Mouse (Mus musculus) liver, embryonic 14.5 days (tissue): ENCODE data around the gene Arl2. TPM values are rescaled to one million over a fixed set of nuclear protein-coding genes. Genes with fewer than 3 reads are reported as not detected.

Source experiments
- ATAC-seq: fragments of 200-750 bp; cut with Nextera tagmentation; 2 replicates; pipeline ENCODE4 v1.8.0; 2017; ENCODE audit warnings: moderate number of reproducible peaks, mild to moderate bottlenecking, moderate library complexity; ENCODE audit not compliant: insufficient read depth
- DNase-seq, 3 experiments: peaks; one replicate each; pipeline ENCODE4 v3.0.0-alpha.2; 2012 to 2013; ENCODE audit warnings: low read depth in 3 of 3, low spot score in 3 of 3
- H3K27ac ChIP-seq: fragments of 300-500 bp; sonication (generic); 2 replicates; pipeline ENCODE4 v1.5.1; 2014; ENCODE audit warnings: moderate library complexity, mild to moderate bottlenecking, control low read depth, inconsistent platforms
- H3K27me3 ChIP-seq: fragments of 300-500 bp; sonication (generic); 2 replicates; pipeline ENCODE4 v1.6.1; 2014; ENCODE audit warnings: mild to moderate bottlenecking, low read length, moderate library complexity; ENCODE audit not compliant: control insufficient read depth, insufficient read depth
- H3K36me3 ChIP-seq: fragments of 300-500 bp; sonication (generic); replicated peaks from 2 replicates; pipeline ENCODE4 v1.6.1; 2014; ENCODE audit warnings: low read depth; ENCODE audit not compliant: control insufficient read depth, insufficient read depth
- H3K4me1 ChIP-seq, 2 experiments: fragments of 200-500 bp in 1 of 2; fragments of 300-500 bp in 1 of 2; sonication (generic) in 1 of 2; replicated peaks; 2 replicates each; pipeline ENCODE4 v1.6.1; 2012 to 2014; ENCODE audit warnings: antibody characterized with exemption in 1 of 2, inconsistent platforms in 1 of 2, low read length in 1 of 2; ENCODE audit not compliant: control insufficient read depth in 2 of 2, insufficient read depth in 2 of 2
- H3K4me2 ChIP-seq: fragments of 300-500 bp; sonication (generic); 2 replicates; pipeline ENCODE4 v1.6.1; 2014; ENCODE audit warnings: low read depth, mild to moderate bottlenecking, control low read depth, moderate library complexity
- H3K4me3 ChIP-seq, 2 experiments: fragments of 200-500 bp in 1 of 2; fragments of 300-500 bp in 1 of 2; sonication (generic) in 1 of 2; 2 replicates each; pipeline ENCODE4 v1.5.1; 2012 to 2014; ENCODE audit warnings: low read depth in 2 of 2, low read length in 2 of 2, mild to moderate bottlenecking in 2 of 2, control low read depth in 1 of 2, inconsistent platforms in 1 of 2, moderate library complexity in 1 of 2; ENCODE audit not compliant: insufficient read depth in 1 of 2
- H3K9ac ChIP-seq: fragments of 300-500 bp; sonication (generic); replicated peaks from 2 replicates; pipeline ENCODE4 v1.6.1; 2014; ENCODE audit warnings: mild to moderate bottlenecking, control low read depth, moderate library complexity
- H3K9me3 ChIP-seq: fragments of 300-500 bp; sonication (generic); 2 replicates; pipeline ENCODE4 v1.6.1; 2016; ENCODE audit warnings: low read length, mixed read lengths; ENCODE audit not compliant: control insufficient read depth
- CTCF ChIP-seq: IDR thresholded peaks from 2 replicates; pipeline ENCODE4 v1.5.1; 2016; ENCODE audit warnings: antibody characterized with exemption, low read depth, control low read depth
- EP300 ChIP-seq: IDR thresholded peaks from 2 replicates; pipeline ENCODE4 v1.6.1; 2016; ENCODE audit warnings: antibody characterized with exemption, low read depth
- WGBS: fragments of 180-500 bp; shearing (Covaris S2); extraction: QIAGEN DNeasy Blood & Tissue Kit; methylation state at CpG from one replicate; pipeline ENCODE4 v1.1.7; 2014; ENCODE audit not compliant: insufficient replicate concordance; 5-methylcytosine and 5-hydroxymethylcytosine counted together
- polyA plus RNA-seq, 2 experiments: library from polyadenylated mRNA; depleted of rRNA in 1 of 2; stranded (reverse) in 1 of 2; unstranded in 1 of 2; fragments of >200 nt; fragmentation: Nextera tagmentation in 1 of 2; extraction: Ambion mirVana in 1 of 2; gene quantifications; 2 replicates each; pipeline versions ENCODE4 v1.2.1 to v1.2.3; 2012 to 2014

Arl2 gene
- polyA plus RNA-seq, 2 experiments: 22.4 to 26.1 TPM

DNA sequence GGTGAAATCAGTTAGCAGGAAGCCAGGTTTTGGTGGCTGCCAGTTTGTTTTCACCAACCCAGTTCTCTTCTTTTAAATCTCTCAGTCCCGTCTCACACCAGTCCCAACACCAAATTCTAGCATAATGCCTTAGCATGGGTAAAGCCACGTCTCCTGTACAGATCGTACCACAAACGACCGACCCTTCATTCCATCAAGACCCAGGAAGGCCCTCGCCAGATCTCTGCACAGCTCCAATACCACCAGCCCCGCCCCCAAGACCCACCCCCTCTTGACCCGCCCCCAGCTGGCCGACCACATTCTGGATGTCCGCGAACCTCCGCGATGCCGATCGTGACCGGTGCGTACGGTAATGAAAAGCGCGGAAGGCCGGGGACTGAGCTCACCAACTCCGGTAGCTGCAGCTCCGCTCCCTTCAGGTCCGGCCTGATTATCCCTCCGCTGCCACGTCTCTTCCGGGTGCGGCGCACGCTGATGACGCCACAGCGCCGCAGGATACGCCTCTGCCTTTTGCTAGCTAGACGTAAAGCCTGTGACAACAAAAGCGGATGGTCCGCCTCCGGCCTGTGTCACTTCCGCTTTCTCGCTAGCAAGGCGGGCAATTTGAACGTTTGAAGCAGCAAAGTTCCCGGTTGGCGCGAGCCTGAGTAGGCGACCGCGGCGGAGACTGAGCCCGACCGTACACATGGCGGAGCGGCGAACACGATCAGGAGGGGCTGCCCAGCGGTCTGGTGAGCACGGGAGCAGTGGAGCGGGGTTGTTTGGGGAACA is 56.7 kb downstream of the Arl2 start, which contains the start of the genes Zfpl1 and Cdca5:
Gene Zfpl1 (minus strand): TSS at position 479 of the 771 bp plus-strand sequence.
Gene Cdca5 (plus strand): TSS at position 506 of the 771 bp plus-strand sequence.
- Histone ChIP-seq H3K4me2 (peak within 1 kb of the TSS; percentile 92), H3K4me3 (peak within 1 kb of the TSS; percentile 81), H3K4me1 (peaks cover 9 to 10% of the 10 kb centered on the region in 2 experiments; a peak in 3 of 4 replicates), H3K9ac (peak within 1 kb of the TSS; percentile 93), H3K9me3 (no peaks in the 10 kb centered on the region), H3K36me3 (peaks cover 28% of the 10 kb centered on the region), H3K27me3 (no peaks in the 10 kb centered on the region), H3K27ac (peak within 1 kb of the TSS; percentile 87)
- TF ChIP-seq EP300 (no peak), CTCF (0 out of 2 replicates have a peak, but pooled peaks have one; percentile 14)
- DNase-seq (peak; percentile 98), ATAC-seq (peak; percentile 86)
- under 1% methylated on average over 58 of the region's 58 CpGs for WGBS

Other genes starting within 250 kb of the Arl2 start
Only the 30 nearest of the 31 such genes appear.
- gene Dpf2, start 228.5 kb downstream of the Arl2 start, polyA plus RNA-seq (2012; rRNA removed): 35.3 and 36.0 TPM in 2 replicates
- gene Dpf2, start 228.5 kb downstream of the Arl2 start, polyA plus RNA-seq (2014; fragmentation: Nextera tagmentation; extraction: Ambion mirVana): 45.1 and 54.5 TPM in 2 replicates
- 2.2 and 2.3 TPM in 2 replicates for gene Cdc42ep2, start 216.7 kb downstream of the Arl2 start, polyA plus RNA-seq (2012; rRNA removed)
- 1.6 and 2.1 TPM in 2 replicates for gene Cdc42ep2, start 216.7 kb downstream of the Arl2 start, polyA plus RNA-seq (2014; fragmentation: Nextera tagmentation; extraction: Ambion mirVana)
- 60.9 and 66.4 TPM in 2 replicates for gene Pola2, start 177.3 kb downstream of the Arl2 start, polyA plus RNA-seq (2012; rRNA removed)
- 63.0 and 68.1 TPM in 2 replicates for gene Pola2, start 177.3 kb downstream of the Arl2 start, polyA plus RNA-seq (2014; fragmentation: Nextera tagmentation; extraction: Ambion mirVana)
- not detected in 2 replicates for gene Slc22a20, start 155.4 kb downstream of the Arl2 start, polyA plus RNA-seq (2012; rRNA removed)
- gene Slc22a20, start 155.4 kb downstream of the Arl2 start, polyA plus RNA-seq (2014; fragmentation: Nextera tagmentation; extraction: Ambion mirVana): 0.08 TPM in 1 of 2 replicates, not detected in the other
- gene Capn1, start 125.7 kb downstream of the Arl2 start, polyA plus RNA-seq (2012; rRNA removed): 25.4 and 28.0 TPM in 2 replicates
- 25.6 and 28.7 TPM in 2 replicates for gene Capn1, start 125.7 kb downstream of the Arl2 start, polyA plus RNA-seq (2014; fragmentation: Nextera tagmentation; extraction: Ambion mirVana)
- gene Syvn1, start 95.0 kb downstream of the Arl2 start, polyA plus RNA-seq (2012; rRNA removed): 11.5 and 13.2 TPM in 2 replicates
- gene Syvn1, start 95.0 kb downstream of the Arl2 start, polyA plus RNA-seq (2014; fragmentation: Nextera tagmentation; extraction: Ambion mirVana): 9.7 and 12.6 TPM in 2 replicates
- 22.0 and 29.6 TPM in 2 replicates for gene Mrpl49, start 83.8 kb downstream of the Arl2 start, polyA plus RNA-seq (2012; rRNA removed)
- gene Mrpl49, start 83.8 kb downstream of the Arl2 start, polyA plus RNA-seq (2014; fragmentation: Nextera tagmentation; extraction: Ambion mirVana): 43.7 and 48.2 TPM in 2 replicates
- 853 and 969 TPM in 2 replicates for gene Fau, start 83.7 kb downstream of the Arl2 start, polyA plus RNA-seq (2012; rRNA removed)
- gene Fau, start 83.7 kb downstream of the Arl2 start, polyA plus RNA-seq (2014; fragmentation: Nextera tagmentation; extraction: Ambion mirVana): 593 and 639 TPM in 2 replicates
- 15.8 and 17.9 TPM in 2 replicates for gene Znhit2, start 80.4 kb downstream of the Arl2 start, polyA plus RNA-seq (2012; rRNA removed)
- 19.3 and 20.4 TPM in 2 replicates for gene Znhit2, start 80.4 kb downstream of the Arl2 start, polyA plus RNA-seq (2014; fragmentation: Nextera tagmentation; extraction: Ambion mirVana)
- 35.9 and 43.4 TPM in 2 replicates for gene Tm7sf2, start 73.2 kb downstream of the Arl2 start, polyA plus RNA-seq (2012; rRNA removed)
- 35.0 and 35.7 TPM in 2 replicates for gene Tm7sf2, start 73.2 kb downstream of the Arl2 start, polyA plus RNA-seq (2014; fragmentation: Nextera tagmentation; extraction: Ambion mirVana)
- 20.7 and 21.9 TPM in 2 replicates for gene Vps51, start 64.3 kb downstream of the Arl2 start, polyA plus RNA-seq (2012; rRNA removed)
- gene Vps51, start 64.3 kb downstream of the Arl2 start, polyA plus RNA-seq (2014; fragmentation: Nextera tagmentation; extraction: Ambion mirVana): 19.9 and 23.3 TPM in 2 replicates
- gene Tmem262, start 61.5 kb downstream of the Arl2 start, polyA plus RNA-seq (2012; rRNA removed): not detected in 2 replicates
- not detected in 2 replicates for gene Tmem262, start 61.5 kb downstream of the Arl2 start, polyA plus RNA-seq (2014; fragmentation: Nextera tagmentation; extraction: Ambion mirVana)
- gene Gm28374, start 59.3 kb downstream of the Arl2 start, polyA plus RNA-seq (2012; rRNA removed): 0.16 and 0.17 TPM in 2 replicates
- 0.33 and 0.38 TPM in 2 replicates for gene Gm28374, start 59.3 kb downstream of the Arl2 start, polyA plus RNA-seq (2014; fragmentation: Nextera tagmentation; extraction: Ambion mirVana)
- gene Zfpl1, start 56.6 kb downstream of the Arl2 start, polyA plus RNA-seq (2012; rRNA removed): 20.8 and 24.1 TPM in 2 replicates
- gene Zfpl1, start 56.6 kb downstream of the Arl2 start, polyA plus RNA-seq (2014; fragmentation: Nextera tagmentation; extraction: Ambion mirVana): 18.1 and 20.4 TPM in 2 replicates
- 17.6 and 23.1 TPM in 2 replicates for gene Cdca5, start 56.6 kb downstream of the Arl2 start, polyA plus RNA-seq (2012; rRNA removed)
- 30.9 and 33.7 TPM in 2 replicates for gene Cdca5, start 56.6 kb downstream of the Arl2 start, polyA plus RNA-seq (2014; fragmentation: Nextera tagmentation; extraction: Ambion mirVana)
- 0.68 TPM in 1 of 2 replicates, not detected in the other for gene AC131692.1, start 47.1 kb downstream of the Arl2 start, polyA plus RNA-seq (2012; rRNA removed)
- 0.22 TPM in 1 of 2 replicates, not detected in the other for gene AC131692.1, start 47.1 kb downstream of the Arl2 start, polyA plus RNA-seq (2014; fragmentation: Nextera tagmentation; extraction: Ambion mirVana)
- 4.3 and 6.4 TPM in 2 replicates for gene Naaladl1, start 35.8 kb downstream of the Arl2 start, polyA plus RNA-seq (2012; rRNA removed)
- gene Naaladl1, start 35.8 kb downstream of the Arl2 start, polyA plus RNA-seq (2014; fragmentation: Nextera tagmentation; extraction: Ambion mirVana): 1.1 and 1.9 TPM in 2 replicates
- gene Sac3d1, start 22.9 kb downstream of the Arl2 start, polyA plus RNA-seq (2012; rRNA removed): 18.4 and 25.5 TPM in 2 replicates
- gene Sac3d1, start 22.9 kb downstream of the Arl2 start, polyA plus RNA-seq (2014; fragmentation: Nextera tagmentation; extraction: Ambion mirVana): 22.7 and 22.9 TPM in 2 replicates
- gene Snx15, start 13.2 kb downstream of the Arl2 start, polyA plus RNA-seq (2012; rRNA removed): 39.6 and 41.8 TPM in 2 replicates
- gene Snx15, start 13.2 kb downstream of the Arl2 start, polyA plus RNA-seq (2014; fragmentation: Nextera tagmentation; extraction: Ambion mirVana): 42.2 and 46.2 TPM in 2 replicates
- 0.35 and 0.57 TPM in 2 replicates for gene Batf2, start 565 bp downstream of the Arl2 start, polyA plus RNA-seq (2012; rRNA removed)
- 0.09 TPM in 1 of 2 replicates, not detected in the other for gene Batf2, start 565 bp downstream of the Arl2 start, polyA plus RNA-seq (2014; fragmentation: Nextera tagmentation; extraction: Ambion mirVana)
- not detected in 2 replicates for gene Majin, start 42.8 kb upstream of the Arl2 start, polyA plus RNA-seq (2012; rRNA removed)
- gene Majin, start 42.8 kb upstream of the Arl2 start, polyA plus RNA-seq (2014; fragmentation: Nextera tagmentation; extraction: Ambion mirVana): not detected in 2 replicates
- gene Gpha2, start 84.8 kb upstream of the Arl2 start, polyA plus RNA-seq (2012; rRNA removed): not detected in 2 replicates
- not detected in 2 replicates for gene Gpha2, start 84.8 kb upstream of the Arl2 start, polyA plus RNA-seq (2014; fragmentation: Nextera tagmentation; extraction: Ambion mirVana)
- gene Ppp2r5b, start 94.3 kb upstream of the Arl2 start, polyA plus RNA-seq (2012; rRNA removed): 3.2 TPM in 2 replicates
- 2.4 and 2.5 TPM in 2 replicates for gene Ppp2r5b, start 94.3 kb upstream of the Arl2 start, polyA plus RNA-seq (2014; fragmentation: Nextera tagmentation; extraction: Ambion mirVana)
- gene Atg2a, start 100.1 kb upstream of the Arl2 start, polyA plus RNA-seq (2012; rRNA removed): 5.0 and 5.4 TPM in 2 replicates
- gene Atg2a, start 100.1 kb upstream of the Arl2 start, polyA plus RNA-seq (2014; fragmentation: Nextera tagmentation; extraction: Ambion mirVana): 4.1 and 4.4 TPM in 2 replicates
- 65.3 and 81.6 TPM in 2 replicates for gene Ehd1, start 135.2 kb upstream of the Arl2 start, polyA plus RNA-seq (2012; rRNA removed)
- gene Ehd1, start 135.2 kb upstream of the Arl2 start, polyA plus RNA-seq (2014; fragmentation: Nextera tagmentation; extraction: Ambion mirVana): 38.0 and 49.6 TPM in 2 replicates
- gene Cdc42bpg, start 164.9 kb upstream of the Arl2 start, polyA plus RNA-seq (2012; rRNA removed): 2.0 and 2.1 TPM in 2 replicates
- 0.32 and 0.33 TPM in 2 replicates for gene Cdc42bpg, start 164.9 kb upstream of the Arl2 start, polyA plus RNA-seq (2014; fragmentation: Nextera tagmentation; extraction: Ambion mirVana)
- 19.9 and 20.4 TPM in 2 replicates for gene Men1, start 193.4 kb upstream of the Arl2 start, polyA plus RNA-seq (2012; rRNA removed)
- 12.5 and 13.5 TPM in 2 replicates for gene Men1, start 193.4 kb upstream of the Arl2 start, polyA plus RNA-seq (2014; fragmentation: Nextera tagmentation; extraction: Ambion mirVana)
- gene Map4k2, start 199.6 kb upstream of the Arl2 start, polyA plus RNA-seq (2012; rRNA removed): 15.9 and 17.6 TPM in 2 replicates
- 3.0 and 3.7 TPM in 2 replicates for gene Map4k2, start 199.6 kb upstream of the Arl2 start, polyA plus RNA-seq (2014; fragmentation: Nextera tagmentation; extraction: Ambion mirVana)
- 57.4 and 60.9 TPM in 2 replicates for gene Sf1, start 222.1 kb upstream of the Arl2 start, polyA plus RNA-seq (2012; rRNA removed)
- gene Sf1, start 222.1 kb upstream of the Arl2 start, polyA plus RNA-seq (2014; fragmentation: Nextera tagmentation; extraction: Ambion mirVana): 57.9 and 65.0 TPM in 2 replicates
- gene Pygm, start 242.9 kb upstream of the Arl2 start, polyA plus RNA-seq (2012; rRNA removed): 1.2 TPM in 2 replicates
- 1.2 and 1.3 TPM in 2 replicates for gene Pygm, start 242.9 kb upstream of the Arl2 start, polyA plus RNA-seq (2014; fragmentation: Nextera tagmentation; extraction: Ambion mirVana)